In genomic region chr10:57597172-57597571, GRCm38 (mm10) we compare ENCODE assay signal across 22 mouse cellular contexts.
"Had no signal": no experiment of that assay in that cellular context is flagged by ENCODE, and none has a peak within 500 bp of the region (broad histone marks: within the 10 kb centered on the region; RNA-seq: fewer than 3 reads in every experiment).

No protein-coding gene starts in this region.

- DNase-seq: liver, postnatal 0 days; lung, adult 2 months; lung, postnatal 14 days; lung, postnatal 36 days; retina, postnatal 1 day; right cerebral cortex, adult 18-20 months; right cerebral cortex, postnatal 25 days; right cerebral cortex, postnatal 4 days; spleen, adult 18-20 months; thymus, adult 2 months; thymus, postnatal 25 days; thymus, postnatal 4 days had no signal

- H3K4me2 ChIP-seq: liver, embryonic 15.5 days; lung, embryonic 15.5 days; midbrain, embryonic 11.5 days; midbrain, embryonic 13.5 days; midbrain, embryonic 15.5 days; neural tube, embryonic 12.5 days; stomach, embryonic 15.5 days had no signal

- H3K9ac ChIP-seq: liver, embryonic 15.5 days; liver, postnatal 0 days; lung, embryonic 15.5 days; midbrain, embryonic 13.5 days; midbrain, embryonic 15.5 days; neural tube, embryonic 12.5 days; stomach, embryonic 15.5 days had no signal

- H3K36me3 ChIP-seq: liver, embryonic 15.5 days; lung, embryonic 15.5 days; midbrain, embryonic 13.5 days; midbrain, embryonic 15.5 days; neural tube, embryonic 12.5 days; stomach, embryonic 15.5 days had no signal

- H3K9me3 ChIP-seq: liver, embryonic 15.5 days; lung, embryonic 15.5 days; megakaryocyte, embryonic 14.5 days; midbrain, embryonic 13.5 days; midbrain, embryonic 15.5 days; neural tube, embryonic 12.5 days; stomach, embryonic 15.5 days had no signal

- ATAC-seq: liver, postnatal 0 days; lung, postnatal 0 days; midbrain, embryonic 13.5 days; midbrain, embryonic 15.5 days had no signal

- H3K27ac ChIP-seq: liver, embryonic 15.5 days; lung, embryonic 15.5 days; macrophage; midbrain, embryonic 13.5 days; midbrain, embryonic 15.5 days; neural tube, embryonic 12.5 days; stomach, embryonic 15.5 days had no signal

- H3K4me1 ChIP-seq: liver, embryonic 15.5 days; lung, embryonic 15.5 days; megakaryocyte, embryonic 14.5 days; midbrain, embryonic 15.5 days; neural tube, embryonic 12.5 days; stomach, embryonic 15.5 days had no signal

- H3K27me3 ChIP-seq: liver, embryonic 15.5 days; lung, embryonic 15.5 days; megakaryocyte, embryonic 14.5 days; midbrain, embryonic 13.5 days; midbrain, embryonic 15.5 days; neural tube, embryonic 12.5 days; stomach, embryonic 15.5 days had no signal

- H3K4me3 ChIP-seq: liver, embryonic 15.5 days; lung, embryonic 15.5 days; megakaryocyte, embryonic 14.5 days; midbrain, embryonic 13.5 days; midbrain, embryonic 15.5 days; neural tube, embryonic 12.5 days; stomach, embryonic 15.5 days had no signal
